Mouse (Mus musculus): ENCODE measurements around the gene Wdr53.
"Not testable (repeated sequence)": the region's sequence is repeated elsewhere in the genome, so short reads cannot be mapped to it uniquely, and the experiment has no call there.

The Wdr53 gene

DNA sequence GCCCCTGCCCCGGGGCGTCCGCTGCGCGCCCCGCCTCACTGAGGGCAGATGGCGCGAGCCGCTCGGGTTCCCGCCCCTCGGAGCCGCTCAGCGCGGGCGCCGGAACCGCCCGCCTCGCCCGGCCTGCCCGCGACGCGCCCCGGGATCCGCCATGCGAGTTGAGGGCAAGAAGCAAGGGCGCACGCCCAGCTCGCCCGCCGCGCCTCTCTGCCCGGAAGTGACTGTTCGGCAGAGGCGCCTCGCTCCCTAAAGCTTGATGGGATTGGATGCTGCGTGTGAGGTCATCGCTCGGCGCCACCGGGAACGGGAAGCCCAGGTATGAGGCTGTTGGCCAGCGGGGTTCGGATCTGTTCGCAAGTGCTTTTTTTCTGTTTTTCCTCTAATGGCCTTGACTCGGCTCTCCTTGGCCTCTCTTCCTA, at the start of gene Wdr53, which contains the start of gene Fbxo45:
Gene Wdr53, plus strand, starts transcription at position 276 of the 419 bp plus-strand sequence.
Gene Fbxo45, minus strand, starts transcription at position 207 of the 419 bp plus-strand sequence.
- peak; percentile 97 for DNase-seq

DNA sequence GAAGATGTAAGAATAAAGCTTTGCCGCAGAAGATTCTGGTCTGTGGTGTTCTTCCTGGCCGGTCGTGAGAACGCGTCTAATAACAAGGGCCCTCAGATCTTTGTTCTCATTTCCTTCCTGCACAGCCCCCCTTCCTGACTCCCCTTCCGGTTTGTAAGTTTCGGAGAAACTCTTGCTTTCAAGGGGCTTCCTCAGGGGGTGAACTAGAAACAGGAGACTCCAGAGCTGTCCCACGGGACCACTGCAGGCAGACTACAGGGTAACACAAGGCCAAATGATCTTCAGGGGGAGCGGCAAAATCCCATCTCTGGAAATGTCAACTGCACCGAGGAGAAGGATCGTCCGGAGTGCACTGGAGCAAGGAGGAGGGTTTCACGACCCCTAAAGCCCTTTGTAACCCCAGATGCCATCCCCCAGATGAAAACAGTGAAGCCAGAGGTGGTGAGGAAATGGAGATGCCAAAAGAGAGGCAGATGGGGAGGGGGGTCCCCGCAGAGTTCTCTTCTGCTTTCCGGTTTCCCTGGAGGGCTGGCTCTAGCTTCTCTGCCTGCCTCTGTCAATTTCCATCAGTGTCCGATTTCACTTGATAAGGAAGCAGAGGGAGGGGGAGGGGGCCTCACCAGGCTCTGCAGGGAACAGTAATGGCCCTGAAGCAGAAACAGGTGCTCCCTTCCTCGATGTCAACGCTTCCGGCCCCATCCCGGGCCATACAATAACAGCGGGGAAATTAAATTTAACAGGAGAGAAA, 46.6 kb upstream of the Wdr53 start:
- DNase-seq: peak; percentile 60

DNA sequence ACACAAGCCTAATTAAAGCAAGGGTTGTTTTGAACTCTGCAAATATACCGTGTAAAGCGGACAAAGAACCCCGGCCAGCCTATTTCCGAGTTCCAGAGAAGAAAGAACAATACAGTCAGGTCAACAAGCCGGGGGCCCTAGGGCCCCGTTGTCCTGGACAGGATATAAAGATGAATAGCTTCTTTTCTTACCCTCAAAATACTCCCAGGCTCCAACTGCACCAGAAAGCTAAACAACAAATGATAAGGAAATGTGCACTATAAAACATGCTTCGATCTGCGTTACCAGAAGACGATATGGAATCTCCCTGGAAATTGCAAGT, 46.1 kb upstream of the Wdr53 start:
- DNase-seq: no peak

DNA sequence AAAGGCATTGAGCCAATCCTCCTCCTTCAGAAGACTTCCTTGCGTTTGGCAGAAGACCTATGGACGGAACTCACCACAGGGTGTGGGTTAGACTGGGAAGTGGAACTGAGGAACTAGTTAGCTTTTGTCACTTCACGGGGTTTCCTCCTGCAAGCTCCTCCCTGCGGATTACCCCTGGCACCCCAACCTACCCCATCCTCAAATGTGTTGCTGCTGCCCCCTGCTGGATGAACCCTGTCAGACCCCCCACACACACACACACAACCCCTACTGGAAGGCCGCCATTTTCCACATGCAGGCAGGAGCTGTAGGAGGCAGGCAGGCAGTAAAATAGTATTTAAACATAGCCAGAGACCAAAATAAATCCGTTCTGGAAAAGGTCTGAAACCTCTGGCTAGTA, 44.3 kb upstream of the Wdr53 start:
- peak; percentile 95 for DNase-seq

DNA sequence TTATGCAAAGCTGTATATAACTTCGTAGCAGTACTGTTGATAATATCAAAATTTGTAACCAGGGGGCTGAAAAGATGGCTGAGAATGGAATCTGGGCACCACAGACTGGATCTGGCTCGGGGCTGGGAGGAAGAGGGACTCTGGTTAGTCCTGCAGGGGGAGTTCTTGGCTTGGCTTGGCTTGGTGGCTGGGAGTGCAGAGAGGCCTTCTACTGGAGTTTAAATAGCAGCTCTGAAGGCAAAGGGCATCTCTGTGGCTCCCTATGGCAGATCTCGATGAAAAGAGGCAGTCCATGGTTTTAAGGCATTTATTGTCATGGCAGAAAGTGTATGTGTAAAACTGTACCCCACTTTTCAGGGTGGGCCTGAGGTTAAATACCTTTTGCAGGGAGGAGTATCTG, 42.1 kb upstream of the Wdr53 start:
- DNase-seq: no peak

DNA sequence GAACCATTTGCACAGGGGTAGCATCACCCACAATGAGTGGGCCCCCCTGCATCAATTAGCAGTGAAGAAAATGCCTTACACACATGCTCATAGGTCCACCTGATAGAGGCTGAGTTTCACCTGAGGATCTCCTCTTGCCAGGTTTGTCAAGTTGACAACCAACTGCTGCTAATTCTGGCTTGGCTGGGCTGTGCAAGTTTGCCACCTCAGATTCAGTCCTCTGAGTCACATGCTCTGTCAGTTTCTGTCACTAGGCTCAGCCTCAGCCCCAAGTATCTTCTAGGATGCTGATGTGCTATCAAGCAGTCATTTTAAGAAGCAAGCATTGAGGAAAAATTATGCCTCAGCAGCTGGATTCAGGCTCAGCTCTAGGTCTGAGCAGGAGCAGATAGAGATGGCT, 32.9 kb upstream of the Wdr53 start:
- DNase-seq: no peak

DNA sequence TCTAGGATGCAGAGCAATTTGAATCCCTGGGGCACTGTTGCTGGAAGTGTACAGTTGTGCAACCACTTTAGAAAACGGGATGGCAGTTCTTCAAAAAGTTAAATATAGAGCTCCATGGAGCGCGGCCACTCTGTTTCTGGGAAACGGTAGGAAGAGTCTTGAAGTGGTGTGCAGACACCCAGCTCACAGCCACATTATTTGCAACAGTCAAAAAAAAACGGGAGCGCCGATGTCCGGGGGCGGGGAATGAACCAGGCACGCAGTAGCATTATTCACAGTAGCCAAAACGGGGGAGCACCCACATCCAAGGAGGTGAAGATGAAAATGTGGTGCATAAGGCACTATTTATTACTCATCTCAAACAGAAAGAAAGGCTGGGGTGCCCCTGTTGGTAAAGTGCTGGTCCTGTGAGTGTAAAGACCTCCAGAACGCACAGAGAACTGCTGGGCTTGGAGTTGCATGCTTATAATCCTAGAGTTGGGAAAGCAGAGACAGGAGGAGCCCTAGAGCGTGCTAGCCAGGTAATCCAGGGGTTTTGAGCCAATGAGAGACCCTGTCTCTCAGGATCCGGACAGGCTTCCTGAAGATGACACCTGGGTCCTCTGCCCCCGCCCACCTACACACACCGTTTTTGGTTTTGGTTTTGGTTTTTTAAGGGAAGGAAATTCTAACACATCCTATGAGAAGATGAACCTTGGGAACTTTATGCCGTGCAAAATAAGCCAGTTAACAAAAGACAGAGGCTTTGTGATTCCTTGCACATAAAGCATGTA, 32.0 kb upstream of the Wdr53 start:
- DNase-seq: no peak

DNA sequence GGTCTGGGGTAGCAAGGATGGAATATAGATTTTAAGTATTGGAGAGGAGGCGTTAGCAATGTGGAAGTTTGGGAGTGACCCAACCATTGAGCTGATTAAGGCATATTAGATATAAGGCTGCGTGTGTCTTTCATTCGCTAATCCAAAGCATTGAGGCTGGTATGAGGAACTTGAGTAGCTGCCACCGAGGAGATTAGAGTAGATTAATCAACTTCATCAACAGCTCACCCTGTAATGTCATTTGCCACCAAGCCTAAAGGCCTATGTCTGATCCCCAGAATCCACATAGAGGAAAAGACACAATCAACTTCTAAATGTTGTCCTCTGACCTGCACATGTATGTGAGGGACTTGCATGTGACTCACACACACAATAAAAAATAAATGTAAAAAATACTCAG, 25.2 kb upstream of the Wdr53 start:
- DNase-seq: no peak

DNA sequence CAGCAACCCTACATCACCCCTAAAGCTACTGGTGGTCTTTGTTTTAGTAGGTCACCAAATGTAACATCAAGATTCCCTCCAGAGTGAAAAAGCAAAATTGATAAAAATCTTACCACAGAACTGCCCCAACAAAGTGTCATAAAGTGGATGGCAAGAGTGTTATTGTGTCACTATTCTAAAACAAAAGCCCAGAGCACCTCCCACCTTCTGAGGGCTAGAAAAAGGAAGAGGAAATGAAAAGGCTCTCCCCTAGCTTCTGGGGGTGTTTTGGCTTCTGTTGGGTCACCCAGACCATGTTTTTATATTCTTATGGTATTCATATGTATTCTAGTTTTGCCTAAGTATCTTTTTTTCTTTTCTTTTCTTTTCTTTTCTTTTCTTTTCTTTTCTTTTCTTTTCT, 24.6 kb upstream of the Wdr53 start:
- DNase-seq: no peak

DNA sequence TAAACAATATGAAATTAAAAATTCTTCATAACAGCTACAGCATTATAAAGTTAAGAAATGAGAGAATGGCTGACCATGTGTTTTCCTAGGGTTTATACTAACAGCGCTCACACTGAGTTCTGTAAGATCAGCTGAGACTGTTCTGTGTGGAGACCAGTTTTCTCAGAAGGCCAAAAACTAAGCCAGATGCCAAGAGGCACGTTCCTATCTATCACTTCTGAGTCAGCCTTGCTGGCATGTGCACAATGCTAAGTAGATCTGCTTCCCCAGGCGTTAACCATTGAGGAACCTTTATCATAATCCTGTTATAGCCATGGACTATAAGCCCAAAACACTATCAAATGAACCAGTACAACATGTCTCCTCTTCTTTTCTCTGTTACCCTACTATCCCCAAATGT, 15.0 kb upstream of the Wdr53 start:
- DNase-seq: not testable (repeated sequence)

DNA sequence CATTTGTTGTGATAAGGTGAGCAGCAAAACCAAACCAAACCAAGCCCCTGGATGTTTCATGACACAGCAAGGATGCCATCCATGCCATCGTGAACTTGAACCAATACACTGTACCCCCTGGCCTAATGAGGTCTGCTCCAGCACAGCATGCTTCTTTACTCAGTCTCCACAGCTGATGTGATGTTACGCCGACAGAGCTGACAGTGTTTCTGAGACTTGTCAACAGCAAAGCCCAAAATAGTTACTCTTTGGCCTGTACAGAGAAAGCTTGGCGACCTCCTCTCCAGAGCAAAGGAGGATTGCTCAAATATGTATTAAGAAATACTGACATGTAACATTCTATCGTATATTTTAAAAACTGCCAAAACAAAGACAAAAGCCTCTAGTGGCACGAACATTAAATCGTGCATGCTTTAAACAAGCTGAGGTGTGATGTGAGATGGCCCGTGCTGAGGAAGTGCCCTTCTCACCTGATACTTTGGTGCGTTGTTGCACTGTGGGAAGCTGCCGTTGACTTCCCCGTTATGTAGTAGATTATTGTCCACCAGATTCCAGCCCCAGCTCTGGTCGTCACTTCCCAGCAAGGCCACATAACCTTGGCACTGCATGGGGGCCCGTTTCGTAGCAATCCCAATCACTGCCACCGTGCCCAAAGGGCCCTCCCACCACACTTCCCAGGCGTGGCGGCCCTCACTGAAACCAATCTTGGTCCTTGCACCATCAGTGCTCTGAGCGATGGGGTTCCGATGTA, 8.9 kb upstream of the Wdr53 start:
- DNase-seq: no peak

DNA sequence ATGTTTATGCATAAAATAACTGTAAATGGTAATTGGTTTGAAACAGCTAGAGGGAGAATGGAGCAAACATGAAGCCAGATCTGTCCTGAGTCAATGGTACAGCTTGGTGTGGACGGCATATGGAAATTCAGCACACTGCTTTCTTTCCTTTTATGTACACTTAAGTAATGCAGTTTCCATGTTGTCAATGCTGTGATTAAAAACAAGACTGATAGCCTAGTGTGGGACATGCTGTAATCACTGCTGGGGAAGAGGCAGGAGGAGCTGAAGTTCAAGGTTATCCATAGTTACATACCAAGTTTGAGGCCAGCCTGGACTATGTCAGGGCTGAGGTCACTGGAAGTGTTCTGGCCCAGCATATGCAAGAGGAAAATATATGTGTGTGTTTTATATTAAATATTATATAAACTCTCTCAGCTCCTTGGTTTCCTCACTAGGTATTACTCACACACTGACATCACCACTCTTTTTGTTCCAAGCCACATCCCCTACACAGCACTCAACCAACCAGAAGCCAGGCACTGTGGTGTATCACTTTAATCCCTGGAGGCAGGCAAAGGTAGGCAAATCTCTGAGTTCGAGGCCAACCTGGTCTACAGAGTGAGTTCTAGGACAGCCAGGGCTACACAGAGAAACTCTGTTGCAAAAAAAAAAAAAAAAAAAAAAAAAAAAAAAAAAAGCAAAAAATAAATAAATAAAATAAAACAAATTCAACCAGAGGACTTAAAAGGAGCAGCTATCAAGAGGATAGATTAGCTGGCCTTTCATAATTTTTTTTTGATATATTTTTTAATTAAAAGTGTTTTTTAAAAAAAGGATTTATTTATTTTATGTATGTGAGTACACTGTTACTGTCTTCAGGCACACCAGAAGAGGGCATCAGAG, 7.4 kb upstream of the Wdr53 start:
- DNase-seq: no peak

DNA sequence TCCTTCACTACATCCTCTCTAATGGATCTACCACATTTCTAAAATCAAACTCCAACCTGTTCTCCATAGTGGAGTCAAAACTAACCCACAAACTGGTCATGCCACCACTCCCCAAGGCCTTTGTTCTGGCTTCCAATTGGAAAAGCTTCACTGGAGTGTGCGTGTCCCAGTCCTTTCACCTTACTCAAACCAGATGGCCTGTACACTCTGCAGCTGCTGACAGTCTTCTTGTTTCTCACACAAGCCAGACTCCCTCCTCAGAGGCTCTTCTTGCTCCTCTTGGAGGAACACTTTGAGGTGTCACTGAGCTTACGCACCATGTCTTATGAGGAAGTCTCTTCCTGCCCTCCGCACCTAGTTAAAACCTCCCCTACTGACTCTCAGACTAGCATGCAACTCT, 3.1 kb upstream of the Wdr53 start:
- no peak for DNase-seq

DNA sequence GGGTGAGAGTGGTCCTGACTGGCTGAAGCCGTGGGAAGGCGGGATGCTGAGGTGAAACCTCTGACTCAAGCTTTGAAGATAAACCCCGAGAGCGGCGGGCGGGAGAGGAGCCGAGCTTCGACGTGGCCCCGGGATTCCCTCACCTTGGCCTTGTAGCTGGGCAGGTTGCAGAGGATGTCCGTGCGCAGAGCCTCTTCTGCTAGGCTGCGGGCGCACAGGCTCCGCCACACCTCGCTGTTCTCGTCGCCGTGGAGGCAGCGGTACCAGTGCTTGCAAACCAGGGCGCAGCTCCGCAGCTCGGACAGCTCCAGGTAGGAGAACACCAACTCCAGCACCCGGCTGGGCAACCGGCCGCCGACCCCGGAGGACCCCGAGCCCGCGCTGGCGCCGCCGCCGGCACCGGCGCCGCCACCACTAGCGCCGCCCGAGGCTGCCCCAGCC, 656 bp upstream of the Wdr53 start:
- peak; percentile 64 for DNase-seq

DNA sequence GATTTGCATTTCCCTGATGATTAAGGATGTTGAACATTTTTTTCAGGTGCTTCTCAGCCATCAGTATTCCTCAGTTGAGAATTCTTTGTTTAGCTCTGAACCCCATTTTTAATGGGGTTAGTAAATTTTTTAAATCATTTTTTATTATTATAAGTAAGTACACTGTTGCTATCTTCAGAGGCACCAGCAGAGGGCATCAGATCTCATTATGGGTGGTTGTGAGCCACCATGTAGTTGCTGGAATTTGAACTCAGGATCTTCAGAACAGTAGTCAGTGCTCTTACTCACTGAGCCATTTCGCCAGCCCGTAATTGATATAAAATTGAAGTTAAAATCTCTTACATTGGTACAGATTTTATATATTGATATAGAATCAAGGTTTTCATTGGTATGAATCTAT, 17.2 kb downstream of the Wdr53 start:
- DNase-seq: peak; percentile 51

DNA sequence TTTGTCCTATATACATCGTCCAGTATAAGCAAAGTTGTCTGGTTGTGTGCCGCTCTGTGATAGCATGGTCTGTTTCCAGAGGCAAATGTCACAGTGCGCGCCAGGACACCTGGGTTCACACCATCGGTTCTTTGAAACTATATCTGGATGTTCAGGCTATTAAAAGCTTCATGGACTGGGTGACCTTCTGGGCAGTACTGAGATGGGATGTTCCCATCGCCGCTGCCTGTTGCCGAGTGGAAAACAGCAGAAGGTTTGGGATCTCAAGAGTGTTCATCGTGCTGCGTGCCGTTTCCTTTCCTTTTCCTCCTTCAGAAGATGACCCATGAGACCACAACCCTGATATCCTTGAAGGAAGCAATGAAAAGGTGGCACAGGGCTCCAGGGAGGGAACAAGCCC, 24.3 kb downstream of the Wdr53 start, which contains the start of gene Smco1:
Gene Smco1, plus strand, starts transcription at position 178 of the 400 bp plus-strand sequence.
- no peak for DNase-seq

DNA sequence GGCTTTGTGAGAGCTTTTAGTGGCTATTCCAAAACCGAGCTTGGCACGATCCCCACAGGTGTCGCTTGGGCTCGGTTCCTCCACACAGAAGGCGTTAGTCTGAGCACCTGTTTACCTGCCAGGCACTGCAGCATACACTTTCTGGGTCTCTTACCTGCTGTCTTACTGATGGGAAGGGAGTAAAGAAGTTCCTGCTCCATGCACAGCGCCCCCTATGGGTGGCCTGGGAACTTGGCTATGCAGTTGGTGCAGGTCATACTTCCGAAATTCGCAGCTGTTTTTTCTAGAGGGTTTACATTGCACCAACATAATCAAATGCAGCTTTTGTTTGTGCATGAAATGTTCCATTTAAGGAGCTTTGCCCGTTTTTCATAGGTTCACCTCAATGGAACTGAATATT, 26.3 kb downstream of the Wdr53 start:
- DNase-seq: peak; percentile 33

DNA sequence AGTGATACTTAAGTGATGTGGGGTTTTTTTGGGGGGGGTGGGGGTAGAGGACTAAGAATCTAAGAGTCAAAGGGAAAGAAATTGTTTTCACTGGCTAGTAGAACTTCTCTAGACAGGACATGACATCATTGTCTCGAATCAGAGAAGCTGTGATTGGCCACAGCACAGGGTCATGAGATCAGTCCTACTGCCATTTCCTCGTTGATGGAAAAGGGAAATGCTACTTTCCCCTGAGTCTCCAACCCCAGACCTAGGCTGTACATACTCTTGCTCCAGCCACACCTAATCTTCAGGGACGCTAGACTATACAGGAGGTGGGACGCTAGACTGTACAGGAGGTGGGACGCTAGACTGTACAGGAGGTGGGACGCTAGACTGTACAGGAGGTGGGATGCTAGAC, 28.0 kb downstream of the Wdr53 start:
- DNase-seq: no peak

DNA sequence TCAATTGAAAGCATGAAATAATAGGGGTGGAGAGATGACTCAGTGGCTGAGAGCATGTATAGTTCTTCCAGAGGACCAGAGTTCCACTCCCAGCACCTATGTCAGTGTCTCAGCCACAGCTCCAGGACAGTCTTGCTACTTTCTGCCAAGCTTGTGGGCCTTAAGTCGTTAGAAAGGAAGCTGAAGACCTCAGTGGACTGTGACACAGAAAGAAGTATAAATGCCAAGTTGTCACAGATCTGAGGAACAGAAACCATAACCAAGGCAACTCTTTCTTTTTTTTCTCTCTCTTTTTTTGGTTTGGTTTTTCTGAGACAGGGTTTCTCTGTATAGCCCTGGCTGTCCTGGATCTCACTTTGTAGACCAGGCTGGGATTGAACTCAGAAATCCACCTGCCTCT, 28.8 kb downstream of the Wdr53 start:
- DNase-seq: no peak

DNA sequence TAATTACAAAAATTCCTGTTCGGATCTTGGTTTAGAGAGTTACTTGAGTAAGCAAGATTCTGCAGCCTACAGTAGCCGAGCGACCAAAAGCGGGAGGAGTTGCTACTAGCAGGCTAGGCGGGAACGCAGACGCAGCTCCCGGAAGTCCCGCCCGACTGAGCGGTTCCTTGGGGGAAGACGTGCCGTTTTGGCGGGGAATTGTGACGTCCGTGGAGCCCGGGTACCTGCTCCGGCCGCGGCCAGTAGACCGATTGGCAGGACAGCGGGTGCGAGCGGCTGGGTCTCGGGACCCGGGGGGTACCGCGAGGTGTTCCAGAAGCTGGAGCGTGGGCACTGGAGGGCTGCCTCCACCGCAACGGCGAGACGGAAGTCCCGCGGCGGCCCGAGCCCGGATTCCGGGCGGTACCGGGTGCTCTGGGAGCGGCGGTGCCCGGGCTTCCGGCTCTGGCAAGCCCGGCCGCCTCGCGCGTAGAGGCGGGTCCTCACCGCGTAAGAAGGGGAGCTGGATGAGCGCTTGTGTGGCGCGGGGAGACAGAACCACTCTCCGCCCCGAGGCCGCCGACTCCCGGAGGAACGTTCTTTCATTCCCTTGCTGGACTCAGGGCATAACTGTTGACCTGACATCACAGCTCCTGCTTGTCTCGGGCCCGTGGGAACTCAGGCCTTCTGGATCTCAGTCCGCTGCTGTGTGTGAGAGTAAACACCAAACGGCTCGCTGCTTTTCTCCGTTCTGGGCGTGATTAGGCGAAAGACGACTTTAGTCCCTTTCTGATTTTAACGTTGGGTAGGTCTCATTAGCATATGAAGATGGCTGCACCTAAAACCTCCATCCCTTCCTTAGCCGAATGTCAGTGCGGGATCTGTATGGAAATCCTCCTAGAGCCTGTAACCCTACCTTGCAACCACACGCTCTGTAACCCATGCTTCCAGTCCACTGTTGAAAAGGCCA, 30.6 kb downstream of the Wdr53 start, which contains the start of gene Rnf168:
Gene Rnf168, plus strand, starts transcription at position 152 of the 949 bp plus-strand sequence.
- DNase-seq: peak; percentile 89

DNA sequence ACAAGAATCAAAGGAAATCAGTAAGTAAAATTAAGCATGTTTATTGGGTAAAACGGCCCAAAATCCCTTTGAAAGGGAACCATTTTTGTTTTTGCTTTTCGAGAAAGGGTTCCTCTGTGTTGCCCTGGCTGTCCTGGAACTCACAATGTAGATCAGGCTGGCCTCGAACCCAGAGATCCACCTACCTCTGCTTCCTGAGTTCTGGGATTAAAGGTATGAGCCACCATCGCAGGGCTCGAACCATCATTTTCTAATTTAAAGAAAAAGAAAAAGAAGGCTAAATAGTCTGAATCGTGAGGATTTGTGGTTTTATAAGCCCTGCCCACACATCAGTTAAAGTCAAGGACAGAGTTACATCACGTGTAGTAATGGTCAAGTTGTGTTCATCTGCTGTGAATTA, 31.4 kb downstream of the Wdr53 start:
- DNase-seq: no peak
